Mouse (Mus musculus) erythroid progenitor cell, adult 5-6 weeks (primary cell): Measurements from ENCODE around the gene Fbxl13. TPM values are rescaled to one million over a fixed set of nuclear protein-coding genes. Genes with fewer than 3 reads are reported as not detected.

ENCODE experiments used
- ATAC-seq: replicated peaks from 2 replicates; pipeline ENCODE4 v1.8.0; 2016; ENCODE audit warnings: moderate number of reproducible peaks, mild to moderate bottlenecking, moderate TSS enrichment, inconsistent platforms; ENCODE audit not compliant: poor library complexity, low FRiP score, severe bottlenecking
- total RNA-seq, 2 experiments: library from RNA; stranded (forward) in 1 of 2; stranded (reverse) in 1 of 2; fragments of 150-400 nt in 1 of 2; fragments of 186-747, 209-891 nt in 1 of 2; gene quantifications; 2 replicates each; pipeline versions ENCODE4 v1.2.3 to v1.2.4; 2015 to 2017; ENCODE audit warnings: low replicate concordance in 2 of 2

The Fbxl13 gene
- total RNA-seq, 2 experiments from 2014 or later: not detected

GRCm38 (mm10) chr5:21532126-21532525, 113.3 kb downstream of the Fbxl13 start:
- ATAC-seq: no peak

GRCm38 (mm10) chr5:21529110-21529720, 116.2 kb downstream of the Fbxl13 start:
- no peak for ATAC-seq

GRCm38 (mm10) chr5:21528068-21528842, 117.2 kb downstream of the Fbxl13 start:
- ATAC-seq: no peak

GRCm38 (mm10) chr5:21527488-21527911, 117.9 kb downstream of the Fbxl13 start:
- no peak for ATAC-seq

GRCm38 (mm10) chr5:21526835-21527485, 118.5 kb downstream of the Fbxl13 start:
- ATAC-seq: no peak

- ATAC-seq: no peak
These were observed 126.3 kb downstream of the Fbxl13 start for GRCm38 (mm10) chr5:21519166-21519565.

GRCm38 (mm10) chr5:21518207-21518606, 127.2 kb downstream of the Fbxl13 start:
- ATAC-seq: no peak

GRCm38 (mm10) chr5:21517562-21517961, 127.9 kb downstream of the Fbxl13 start:
- no peak for ATAC-seq

GRCm38 (mm10) chr5:21513363-21513762, 132.1 kb downstream of the Fbxl13 start:
- ATAC-seq: no peak

GRCm38 (mm10) chr5:21509801-21510200, 135.6 kb downstream of the Fbxl13 start:
- no peak for ATAC-seq

GRCm38 (mm10) chr5:21506887-21507286, 138.5 kb downstream of the Fbxl13 start:
- ATAC-seq: no peak

GRCm38 (mm10) chr5:21505159-21505558, 140.3 kb downstream of the Fbxl13 start:
- ATAC-seq: no peak

- ATAC-seq: no peak
These were observed 142.4 kb downstream of the Fbxl13 start for GRCm38 (mm10) chr5:21502936-21503610.

GRCm38 (mm10) chr5:21500941-21501340, 144.5 kb downstream of the Fbxl13 start:
- no peak for ATAC-seq

GRCm38 (mm10) chr5:21500133-21500532, 145.3 kb downstream of the Fbxl13 start:
- ATAC-seq: no peak

- ATAC-seq: no peak
These were observed 146.5 kb downstream of the Fbxl13 start for GRCm38 (mm10) chr5:21498925-21499324.

- no peak for ATAC-seq
These were observed 146.9 kb downstream of the Fbxl13 start for GRCm38 (mm10) chr5:21498490-21498889.

- no peak for ATAC-seq
These were observed 148.6 kb downstream of the Fbxl13 start for GRCm38 (mm10) chr5:21496881-21497280.

- no peak for ATAC-seq
These were observed 149.1 kb downstream of the Fbxl13 start for GRCm38 (mm10) chr5:21496321-21496720.

GRCm38 (mm10) chr5:21494781-21495180, 150.7 kb downstream of the Fbxl13 start:
- no peak for ATAC-seq
